Mouse (Mus musculus) mammary gland, adult 2 months (tissue): Measurements from ENCODE around the gene Bcat2. TPM values are rescaled to one million over a fixed set of nuclear protein-coding genes. Genes with fewer than 3 reads are reported as not detected.

Experiments used
- polyA plus RNA-seq: library from polyadenylated mRNA; depleted of rRNA; stranded (reverse); fragments of >200 nt; gene quantifications from 2 replicates; pipeline ENCODE4 v1.2.3, GENCODE M21; 2012; ENCODE audit warnings: low replicate concordance; rRNA removed

Bcat2 gene
- 142 and 145 TPM in 2 replicates for polyA plus RNA-seq

GRCm38 (mm10) chr7:45570103-45570741 lies at the start of gene Bcat2:
Bcat2 (plus strand) TSS chr7:45570153.

GRCm38 (mm10) chr7:45525809-45526473 lies 44.0 kb upstream of the Bcat2 start, which contains the start of the genes Ppp1r15a and Plekha4:
Ppp1r15a (minus strand) TSS chr7:45526268.
Plekha4 (plus strand) TSS chr7:45526330.

DNA sequence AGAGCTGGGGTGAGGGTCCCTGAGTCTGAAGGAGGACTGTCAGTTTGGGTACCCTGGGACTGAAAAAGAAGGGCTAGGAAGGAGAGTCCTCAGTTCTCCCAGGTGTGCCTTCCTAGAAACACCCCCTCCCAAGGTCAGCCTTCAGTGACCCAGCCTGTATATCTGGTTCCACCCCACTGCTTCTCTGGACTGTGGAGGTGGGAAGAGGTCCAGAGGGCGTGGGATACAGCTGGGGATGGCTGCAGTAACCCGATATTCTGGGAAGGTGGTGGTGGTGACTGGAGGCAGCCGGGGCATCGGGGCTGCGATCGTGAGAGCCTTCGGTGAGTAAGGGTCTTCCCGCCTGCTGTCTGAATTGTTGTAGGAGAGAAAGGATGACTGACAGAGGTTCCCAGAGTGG lies 15.2 kb upstream of the Bcat2 start, which contains the start of gene Hsd17b14:
Gene Hsd17b14 (plus strand): TSS at position 150 of the 400 bp plus-strand sequence.

DNA sequence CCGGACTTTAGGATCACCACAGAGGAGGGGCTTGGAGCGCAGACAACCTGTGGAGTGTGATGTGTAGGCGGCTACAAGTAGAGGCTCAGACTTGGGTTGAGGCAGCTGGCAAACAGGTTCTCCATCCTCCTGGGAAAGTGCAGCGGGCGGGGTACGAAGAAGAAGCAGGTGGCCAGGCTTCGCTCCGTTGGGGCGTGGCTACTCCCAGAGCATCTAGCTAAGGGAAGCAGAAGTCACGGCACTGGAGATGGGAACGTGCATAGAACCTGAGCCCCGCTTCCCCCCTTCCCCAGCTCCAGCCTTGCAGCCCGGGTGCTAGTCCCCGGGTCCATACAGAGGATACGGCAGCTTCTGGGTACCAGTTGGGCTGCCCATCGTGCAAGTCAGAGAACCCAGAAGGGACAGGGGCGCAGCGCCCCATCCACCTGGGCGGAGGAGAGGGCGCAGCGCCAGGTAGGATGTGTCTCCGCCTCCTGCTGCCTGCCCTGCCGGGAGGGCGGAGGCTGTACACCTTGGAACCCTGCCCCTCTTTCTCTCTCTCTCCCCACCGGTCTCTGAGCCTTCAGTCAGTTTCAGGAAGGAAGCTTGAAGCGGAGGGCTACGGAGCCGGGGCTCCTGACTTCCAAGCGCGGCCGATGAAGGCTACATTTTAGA lies 47.2 kb downstream of the Bcat2 start, which contains the start of gene Fut1:
Gene Fut1 (plus strand): TSS at position 248 of the 654 bp plus-strand sequence.

DNA sequence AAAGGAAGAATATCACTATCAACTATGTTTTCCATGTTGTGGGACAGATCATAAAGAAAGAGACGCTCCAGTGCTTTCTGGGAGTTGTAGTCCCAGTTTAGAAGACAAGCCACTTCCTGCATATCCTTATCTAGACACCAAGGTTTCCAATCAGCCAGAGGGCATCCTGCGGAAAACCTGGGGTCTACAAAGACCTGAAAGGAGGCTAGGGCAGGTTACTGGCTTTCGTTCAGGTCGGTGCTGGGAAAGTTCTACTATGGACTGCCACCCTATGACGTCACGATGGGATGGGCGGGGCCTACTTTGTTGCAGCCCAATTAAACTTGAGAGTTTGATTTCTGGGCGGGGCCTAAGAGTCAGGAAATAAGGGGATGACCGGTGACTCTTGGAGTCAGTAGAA lies 51.5 kb downstream of the Bcat2 start, which contains the start of gene Izumo1:
Gene Izumo1 (plus strand): TSS at position 369 of the 400 bp plus-strand sequence.

DNA sequence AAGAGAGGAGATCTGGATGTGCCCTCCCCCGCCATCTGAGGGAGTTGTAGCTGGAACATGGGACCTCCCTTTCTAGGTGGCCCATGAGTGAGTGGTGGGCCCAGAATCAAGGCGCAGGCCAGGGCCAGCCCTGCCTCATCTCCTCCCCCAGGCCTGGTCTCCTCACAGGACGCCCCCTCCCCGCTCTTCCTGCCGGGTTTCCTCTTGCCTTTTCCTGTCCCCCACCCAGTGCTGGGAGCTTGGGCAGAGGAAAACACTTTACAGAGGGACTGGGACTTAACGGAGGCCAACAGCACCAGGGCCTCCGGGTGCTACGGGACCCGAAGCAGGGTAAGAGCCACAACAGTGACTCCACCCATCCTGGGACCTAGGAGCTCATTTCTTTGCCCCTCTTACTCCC lies 57.3 kb downstream of the Bcat2 start, which contains the start of gene Rasip1:
Gene Rasip1 (plus strand): TSS at position 228 of the 400 bp plus-strand sequence.

Other genes starting within 250 kb of the Bcat2 start
- gene Trpm4, start 236.4 kb upstream of the Bcat2 start, polyA plus RNA-seq, result 30.5 and 38.2 TPM in 2 replicates
- gene Hrc, start 234.9 kb upstream of the Bcat2 start, polyA plus RNA-seq, result 0.06 and 44.9 TPM in 2 replicates
- gene Ppfia3, start 203.1 kb upstream of the Bcat2 start, polyA plus RNA-seq, result 1.2 and 1.6 TPM in 2 replicates
- gene Lin7b, start 199.6 kb upstream of the Bcat2 start, polyA plus RNA-seq, result 1.8 and 3.3 TPM in 2 replicates
- gene Snrnp70, start 174.4 kb upstream of the Bcat2 start, polyA plus RNA-seq, result 247 and 258 TPM in 2 replicates
- 0.63 and 29.9 TPM in 2 replicates for gene Kcna7, start 164.5 kb upstream of the Bcat2 start, polyA plus RNA-seq
- 2.5 and 3.1 TPM in 2 replicates for gene Ntf5, start 156.5 kb upstream of the Bcat2 start, polyA plus RNA-seq
- 1.4 and 1.5 TPM in 2 replicates for gene Lhb, start 149.3 kb upstream of the Bcat2 start, polyA plus RNA-seq
- gene Gys1, start 135.3 kb upstream of the Bcat2 start, polyA plus RNA-seq, result 137 and 248 TPM in 2 replicates
- gene Ruvbl2, start 132.1 kb upstream of the Bcat2 start, polyA plus RNA-seq, result 51.4 and 66.8 TPM in 2 replicates
- 3,321 and 4,005 TPM in 2 replicates for gene Ftl1, start 110.3 kb upstream of the Bcat2 start, polyA plus RNA-seq
- gene Bax, start 103.3 kb upstream of the Bcat2 start, polyA plus RNA-seq, result 92.1 and 140 TPM in 2 replicates
- gene Tulp2, start 88.3 kb upstream of the Bcat2 start, polyA plus RNA-seq, result 0.16 TPM in 1 of 2 replicates, not detected in the other
- gene Gm45808, start 83.3 kb upstream of the Bcat2 start, polyA plus RNA-seq, result 10.3 TPM in 1 of 2 replicates, not detected in the other
- gene Dhdh, start 81.3 kb upstream of the Bcat2 start, polyA plus RNA-seq, result 15.8 and 23.4 TPM in 2 replicates
- gene Nucb1, start 59.7 kb upstream of the Bcat2 start, polyA plus RNA-seq, result 431 and 432 TPM in 2 replicates
- gene Ppp1r15a, start 43.9 kb upstream of the Bcat2 start, polyA plus RNA-seq, result 34.6 and 48.5 TPM in 2 replicates
- 29.9 and 34.7 TPM in 2 replicates for gene Plekha4, start 43.8 kb upstream of the Bcat2 start, polyA plus RNA-seq
- 4.9 and 5.8 TPM in 2 replicates for gene Hsd17b14, start 15.3 kb upstream of the Bcat2 start, polyA plus RNA-seq
- 0.67 and 0.88 TPM in 2 replicates for gene Fgf21, start 45.3 kb downstream of the Bcat2 start, polyA plus RNA-seq
- 0.12 and 0.72 TPM in 2 replicates for gene Fut1, start 47.1 kb downstream of the Bcat2 start, polyA plus RNA-seq
- 0.49 and 0.54 TPM in 2 replicates for gene Izumo1, start 51.7 kb downstream of the Bcat2 start, polyA plus RNA-seq
- 32.4 and 54.6 TPM in 2 replicates for gene Rasip1, start 57.3 kb downstream of the Bcat2 start, polyA plus RNA-seq
- 5.6 and 22.3 TPM in 2 replicates for gene Mamstr, start 69.8 kb downstream of the Bcat2 start, polyA plus RNA-seq
- gene Fut2, start 96.2 kb downstream of the Bcat2 start, polyA plus RNA-seq, result 0.16 and 1.4 TPM in 2 replicates
- gene Ntn5, start 113.9 kb downstream of the Bcat2 start, polyA plus RNA-seq, result 0.72 and 2.4 TPM in 2 replicates
- gene Sec1, start 124.2 kb downstream of the Bcat2 start, polyA plus RNA-seq, result 0.72 and 0.76 TPM in 2 replicates
- 14.2 and 17.5 TPM in 2 replicates for gene Car11, start 129.7 kb downstream of the Bcat2 start, polyA plus RNA-seq
- 57.0 and 110 TPM in 2 replicates for gene Dbp, start 134.9 kb downstream of the Bcat2 start, polyA plus RNA-seq
- 1,150 and 1,812 TPM in 2 replicates for gene Rpl18, start 145.3 kb downstream of the Bcat2 start, polyA plus RNA-seq
- gene Sphk2, start 147.8 kb downstream of the Bcat2 start, polyA plus RNA-seq, result 50.2 and 90.3 TPM in 2 replicates
- gene Fam83e, start 151.1 kb downstream of the Bcat2 start, polyA plus RNA-seq, result 1.9 and 3.4 TPM in 2 replicates
- gene Spaca4, start 155.7 kb downstream of the Bcat2 start, polyA plus RNA-seq, result 0.29 and 0.37 TPM in 2 replicates
- gene Lmtk3, start 213.6 kb downstream of the Bcat2 start, polyA plus RNA-seq, result 3.9 and 7.3 TPM in 2 replicates
- 2.4 and 4.2 TPM in 2 replicates for gene Sult2b1, start 214.5 kb downstream of the Bcat2 start, polyA plus RNA-seq
- gene Cyth2, start 244.4 kb downstream of the Bcat2 start, polyA plus RNA-seq, result 30.1 and 42.3 TPM in 2 replicates